ENCODE assay signal across 9 mouse cellular contexts in genomic region chr7:127017950-127018345, GRCm38 (mm10). TPM values are rescaled to one million over a fixed set of nuclear protein-coding genes. Genes with fewer than 3 reads are reported as not detected.
A peak's percentile ranks its signal among the peaks of the same experiment; 100 is the strongest.
DNase-seq lines count a peak whose midpoint lies in the region; ATAC-seq and TF ChIP-seq lines count a peak whose summit lies in the region.
"Had no signal": no experiment of that assay in that cellular context is flagged by ENCODE, and none has a peak within 500 bp of the region (broad histone marks: within the 10 kb centered on the region; RNA-seq: fewer than 3 reads in every experiment).

No protein-coding gene starts in this region.

- H3K27ac ChIP-seq in heart, embryonic 14.5 days (replicated peaks in 1 of 2; ENCODE audit: control insufficient read depth in 1 of 2, insufficient read depth in 1 of 2, low read depth in 2 of 2, low read length in 2 of 2): no peak overlapping the region
- H3K27ac ChIP-seq in cortical plate, adult 2 months (ENCODE audit: insufficient read depth, low read length): no peak overlapping the region
- peak overlapping the region; percentile 98 for H3K27ac ChIP-seq in hindbrain, embryonic 10.5 days
- H3K27ac ChIP-seq in midbrain, embryonic 12.5 days (replicated peaks): peak overlapping the region; percentile 61

- no peak overlapping the region for H3K4me2 ChIP-seq in heart, embryonic 14.5 days (ENCODE audit: low read length)
- 0 out of 2 replicates have a peak overlapping the region, but pooled peaks have one; percentile 5 for H3K4me2 ChIP-seq in midbrain, embryonic 12.5 days (replicated peaks)

- peaks cover 27 to 62% of the 10 kb centered on the region in 2 experiments for H3K4me1 ChIP-seq in heart, embryonic 14.5 days (ENCODE audit: control insufficient read depth in 2 of 2, insufficient read depth in 2 of 2, low read length in 2 of 2)
- H3K4me1 ChIP-seq in cortical plate, adult 2 months (ENCODE audit: control insufficient read depth, insufficient read depth, low read length): peaks cover 3% of the 10 kb centered on the region; the same call in 1 of the 2 replicates
- H3K4me1 ChIP-seq in hindbrain, embryonic 10.5 days (replicated peaks): peaks cover 88% of the 10 kb centered on the region
- peaks cover 76% of the 10 kb centered on the region for H3K4me1 ChIP-seq in midbrain, embryonic 12.5 days

- ATAC-seq in heart, embryonic 14.5 days (ENCODE audit: insufficient number of reproducible peaks, insufficient read depth, low FRiP score, low read depth): no peak
- ATAC-seq in midbrain, embryonic 12.5 days (ENCODE audit: low FRiP score, low read depth): no peak
- ATAC-seq in megakaryocyte progenitor cell, adult 5-6 weeks (replicated peaks; ENCODE audit: poor library complexity): no peak

- H3K4me3 ChIP-seq in heart, embryonic 14.5 days (ENCODE audit: control insufficient read depth in 1 of 2, insufficient read depth in 1 of 2, low read depth in 1 of 2, low read length in 2 of 2): no peak overlapping the region
- H3K4me3 ChIP-seq in cortical plate, adult 2 months (ENCODE audit: insufficient read depth, low read length): peak overlapping the region; percentile 85; the same call in 1 of the 2 replicates
- H3K4me3 ChIP-seq in hindbrain, embryonic 10.5 days: peak overlapping the region; percentile 90; the same call in 1 of the 2 replicates
- no peak overlapping the region for H3K4me3 ChIP-seq in midbrain, embryonic 12.5 days

- H3K36me3 ChIP-seq in heart, embryonic 14.5 days (ENCODE audit: control insufficient read depth, insufficient read depth, low read length): peaks cover 34% of the 10 kb centered on the region
- H3K36me3 ChIP-seq in hindbrain, embryonic 10.5 days: peaks cover 47% of the 10 kb centered on the region
- peaks cover 36% of the 10 kb centered on the region for H3K36me3 ChIP-seq in midbrain, embryonic 12.5 days

- 47% methylated on average over 6 of the region's 6 CpGs for WGBS in heart, embryonic 14.5 days
- 54% methylated on average over 6 of the region's 6 CpGs for WGBS in hindbrain, embryonic 10.5 days
- 61% methylated on average over 6 of the region's 6 CpGs for WGBS in midbrain, embryonic 12.5 days

- DNase-seq in heart, postnatal 36 days: no peak
- no peak for DNase-seq in hindbrain, embryonic 10.5 days (ENCODE audit: low spot score)
- DNase-seq in frontal cortex, postnatal 14 days (ENCODE audit: low spot score in 2 of 2): no peak
- DNase-seq in embryo, embryonic 10 days (ENCODE audit: low spot score): no peak

- TF ChIP-seq CTCF in cortical plate, adult 2 months (IDR thresholded peaks at IDR 0.05; ENCODE audit: extremely low read depth, insufficient read depth, low read length): no peak

- H3K9me3 ChIP-seq in heart, embryonic 14.5 days (ENCODE audit: control insufficient read depth, low read length): no peaks in the 10 kb centered on the region
- H3K9me3 ChIP-seq in hindbrain, embryonic 10.5 days: no peaks in the 10 kb centered on the region
- H3K9me3 ChIP-seq in midbrain, embryonic 12.5 days: no peaks in the 10 kb centered on the region
- H3K9me3 ChIP-seq: G1E had no signal

- intact Hi-C loops in heart, postnatal 36 days (cut with DNase I): loop anchor here (1.0 kb wide), 1 partner anchor 7 kb away; no protein-coding TSS in a partner anchor

- no peaks in the 10 kb centered on the region for H3K27me3 ChIP-seq in heart, embryonic 14.5 days (ENCODE audit: control insufficient read depth, insufficient read depth, low read length)
- H3K27me3 ChIP-seq in hindbrain, embryonic 10.5 days (ENCODE audit: insufficient read depth, poor library complexity, severe bottlenecking): no peaks in the 10 kb centered on the region
- no peaks in the 10 kb centered on the region for H3K27me3 ChIP-seq in midbrain, embryonic 12.5 days

- TF ChIP-seq POLR2A in cortical plate, adult 2 months (IDR thresholded peaks at IDR 0.05; ENCODE audit: extremely low read depth, insufficient read depth, low read length): no peak

- H3K9ac ChIP-seq in heart, embryonic 14.5 days (ENCODE audit: low read length): peak overlapping the region; percentile 25; the same call in 1 of the 2 replicates
- peak overlapping the region; percentile 44; the same call in 1 of the 2 replicates for H3K9ac ChIP-seq in midbrain, embryonic 12.5 days (replicated peaks)

RNA-seq across cellular contexts. Expression of gene Pagr1a, which starts 0.8 kb away (rescaled TPM):
- polyA plus RNA-seq in heart, embryonic 14.5 days (2014; fragmentation: Nextera tagmentation; extraction: Ambion mirVana): 23.1 and 25.4 TPM in 2 replicates
- total RNA-seq in heart, postnatal 36 days (2021): 10 to 100 TPM in 1 of 2 experiments, not detected in 1; 11.8 TPM
- 41.1 and 50.4 TPM in 2 replicates for polyA plus RNA-seq in cortical plate, adult 2 months (2012; rRNA removed)
- 84.3 and 130 TPM in 2 replicates for polyA plus RNA-seq in hindbrain, embryonic 10.5 days (2016; fragmentation: Nextera tagmentation; extraction: Ambion mirVana)
- polyA plus RNA-seq in midbrain, embryonic 12.5 days (2016; fragmentation: Nextera tagmentation; extraction: Ambion mirVana): 53.1 and 65.0 TPM in 2 replicates
- 44.2 and 55.4 TPM in 2 replicates for total RNA-seq in megakaryocyte progenitor cell, adult 5-6 weeks (2015)
- 39.8 and 48.1 TPM in 2 replicates for total RNA-seq in megakaryocyte progenitor cell, adult 5-6 weeks (2017)

RNA-seq across cellular contexts. Expression of gene Pagr1b, which starts 1.7 kb away (rescaled TPM):
- 0.84 TPM in 1 of 2 replicates, not detected in the other for polyA plus RNA-seq in heart, embryonic 14.5 days (2014; fragmentation: Nextera tagmentation; extraction: Ambion mirVana)
- total RNA-seq in heart, postnatal 36 days (2021): not detected
- polyA plus RNA-seq in cortical plate, adult 2 months (2012; rRNA removed): 1.8 and 2.2 TPM in 2 replicates
- 0.25 and 0.55 TPM in 2 replicates for polyA plus RNA-seq in hindbrain, embryonic 10.5 days (2016; fragmentation: Nextera tagmentation; extraction: Ambion mirVana)
- polyA plus RNA-seq in midbrain, embryonic 12.5 days (2016; fragmentation: Nextera tagmentation; extraction: Ambion mirVana): 0.32 and 0.39 TPM in 2 replicates
- not detected in 2 replicates for total RNA-seq in megakaryocyte progenitor cell, adult 5-6 weeks (2015)
- not detected in 2 replicates for total RNA-seq in megakaryocyte progenitor cell, adult 5-6 weeks (2017)
- total RNA-seq: G1E had no signal

RNA-seq across cellular contexts. Expression of gene Gm42742, which starts 2.9 kb away (rescaled TPM):
- polyA plus RNA-seq in heart, embryonic 14.5 days (2014; fragmentation: Nextera tagmentation; extraction: Ambion mirVana): 41.9 and 45.0 TPM in 2 replicates
- total RNA-seq in heart, postnatal 36 days (2021): 10 to 100 TPM; 25.2 to 28.6 TPM
- polyA plus RNA-seq in cortical plate, adult 2 months (2012; rRNA removed): 97.1 and 109 TPM in 2 replicates
- 17.6 and 75.1 TPM in 2 replicates for polyA plus RNA-seq in hindbrain, embryonic 10.5 days (2016; fragmentation: Nextera tagmentation; extraction: Ambion mirVana)
- 56.8 and 66.8 TPM in 2 replicates for polyA plus RNA-seq in midbrain, embryonic 12.5 days (2016; fragmentation: Nextera tagmentation; extraction: Ambion mirVana)
- 0.69 TPM in 1 of 2 replicates, not detected in the other for total RNA-seq in megakaryocyte progenitor cell, adult 5-6 weeks (2015)
- 0.21 and 3.7 TPM in 2 replicates for total RNA-seq in megakaryocyte progenitor cell, adult 5-6 weeks (2017)

RNA-seq across cellular contexts. Expression of gene Prrt2, which starts 3.1 kb away (rescaled TPM):
- 2.1 and 3.2 TPM in 2 replicates for polyA plus RNA-seq in heart, embryonic 14.5 days (2014; fragmentation: Nextera tagmentation; extraction: Ambion mirVana)
- 1 to 10 TPM in 1 of 2 experiments, under 1 TPM in 1; 0.57 to 1.2 TPM for total RNA-seq in heart, postnatal 36 days (2021)
- polyA plus RNA-seq in cortical plate, adult 2 months (2012; rRNA removed): 371 and 405 TPM in 2 replicates
- polyA plus RNA-seq in hindbrain, embryonic 10.5 days (2016; fragmentation: Nextera tagmentation; extraction: Ambion mirVana): 3.3 and 4.4 TPM in 2 replicates
- 4.3 and 5.5 TPM in 2 replicates for polyA plus RNA-seq in midbrain, embryonic 12.5 days (2016; fragmentation: Nextera tagmentation; extraction: Ambion mirVana)
- 0.74 and 1.1 TPM in 2 replicates for total RNA-seq in megakaryocyte progenitor cell, adult 5-6 weeks (2015)
- total RNA-seq in megakaryocyte progenitor cell, adult 5-6 weeks (2017): 0.44 TPM in 1 of 2 replicates, not detected in the other

RNA-seq across cellular contexts. Expression of gene Mvp, which starts 3.5 kb away (rescaled TPM):
- polyA plus RNA-seq in heart, embryonic 14.5 days (2014; fragmentation: Nextera tagmentation; extraction: Ambion mirVana): 12.0 and 12.6 TPM in 2 replicates
- total RNA-seq in heart, postnatal 36 days (2021): 10 to 100 TPM; 53.5 to 57.7 TPM
- 8.0 and 8.2 TPM in 2 replicates for polyA plus RNA-seq in cortical plate, adult 2 months (2012; rRNA removed)
- 5.0 and 6.1 TPM in 2 replicates for polyA plus RNA-seq in hindbrain, embryonic 10.5 days (2016; fragmentation: Nextera tagmentation; extraction: Ambion mirVana)
- 5.0 and 5.8 TPM in 2 replicates for polyA plus RNA-seq in midbrain, embryonic 12.5 days (2016; fragmentation: Nextera tagmentation; extraction: Ambion mirVana)
- total RNA-seq in megakaryocyte progenitor cell, adult 5-6 weeks (2015): 2.2 and 5.1 TPM in 2 replicates
- 17.4 and 19.2 TPM in 2 replicates for total RNA-seq in megakaryocyte progenitor cell, adult 5-6 weeks (2017)

Comparison
In these comparisons a context has a peak if more than half of its experiments do, and no peak if none do; other contexts are left out.
1. H3K27ac ChIP-seq: peak in hindbrain, embryonic 10.5 days (single experiment) and midbrain, embryonic 12.5 days (single experiment); none in heart, embryonic 14.5 days (0 of 2) and cortical plate, adult 2 months (single experiment).
2. H3K4me3 ChIP-seq: peak in cortical plate, adult 2 months (single experiment) and hindbrain, embryonic 10.5 days (single experiment); none in heart, embryonic 14.5 days (0 of 2) and midbrain, embryonic 12.5 days (single experiment).